Mouse (Mus musculus): ENCODE measurements around the gene Arf3. TPM values are rescaled to one million over a fixed set of nuclear protein-coding genes. Genes with fewer than 3 reads are reported as not detected.

The Arf3 gene
- polyA plus RNA-seq, 1 experiment from 2014 or later, result 22.8 TPM

DNA sequence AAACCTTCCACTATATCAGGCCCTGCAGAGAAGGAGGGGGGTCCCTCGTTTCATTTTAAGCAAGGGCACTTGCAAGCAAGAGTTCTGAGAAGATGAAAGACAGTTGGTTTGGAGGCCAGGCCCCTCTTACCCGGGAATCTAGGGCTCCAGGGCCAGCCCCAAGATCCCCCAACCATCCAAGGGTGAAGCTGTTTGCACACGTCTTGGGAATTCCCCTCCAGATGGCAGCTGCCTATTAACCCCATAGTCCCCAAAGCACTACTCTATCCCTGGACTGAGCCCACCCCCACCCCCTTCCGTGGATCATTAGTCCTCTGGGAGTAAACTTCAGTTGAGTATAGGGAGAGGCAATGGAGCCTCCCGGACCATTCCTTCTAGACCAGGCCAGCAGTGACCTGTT lies 12.5 kb upstream of the Arf3 start:
- no peak overlapping the region for H3K4me2 ChIP-seq
- WGBS (ENCODE audit: insufficient replicate concordance), result 3% methylated on average over 5 of the region's 5 CpGs
- H3K4me3 ChIP-seq (ENCODE audit: low read depth, low read length), result no peak overlapping the region

DNA sequence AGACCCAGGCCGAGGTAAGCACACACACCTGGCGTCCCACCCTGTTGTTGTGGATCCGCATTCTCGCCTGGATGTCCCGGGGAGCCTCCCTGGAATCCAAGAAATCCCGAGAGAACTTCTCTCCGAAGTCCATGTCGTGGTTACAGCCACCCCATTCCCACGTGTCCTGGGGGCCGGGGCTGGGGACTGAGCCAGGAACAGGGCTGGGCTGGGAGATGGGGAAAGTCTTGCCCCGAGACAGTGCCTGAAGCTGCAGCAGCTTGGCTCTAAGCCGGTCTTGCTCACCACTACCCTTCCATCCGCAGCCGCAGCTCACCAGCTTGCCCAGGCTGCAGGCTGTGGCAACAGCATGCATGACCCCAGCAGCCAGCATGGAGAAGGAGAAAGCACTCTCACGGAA lies 11.1 kb upstream of the Arf3 start:
- 4% methylated on average over 15 of the region's 15 CpGs for WGBS (ENCODE audit: insufficient replicate concordance)
- H3K9me3 ChIP-seq (replicated peaks; ENCODE audit: control insufficient read depth, low read length), result no peaks in the 10 kb centered on the region
- no peaks in the 10 kb centered on the region for H3K36me3 ChIP-seq (ENCODE audit: control insufficient read depth, insufficient read depth, low read length)
- H3K27ac ChIP-seq (ENCODE audit: low read depth, low read length), result no peak overlapping the region
- H3K4me2 ChIP-seq, result no peak overlapping the region; the same call in 1 of the 2 replicates
- no peak for ATAC-seq (replicated peaks; ENCODE audit: insufficient number of reproducible peaks, low FRiP score, low TSS enrichment)
- H3K9ac ChIP-seq (ENCODE audit: low read depth, low read length), result no peak overlapping the region
- H3K4me3 ChIP-seq (ENCODE audit: low read depth, low read length), result no peak overlapping the region
- H3K4me1 ChIP-seq (ENCODE audit: control insufficient read depth, insufficient read depth, low read length), result peaks cover 20% of the 10 kb centered on the region
- peaks cover 90% of the 10 kb centered on the region for H3K27me3 ChIP-seq (ENCODE audit: control insufficient read depth, insufficient read depth, low read length)

More for the DNA sequence above, 12.5 kb upstream of the Arf3 start:
- peaks cover 99% of the 10 kb centered on the region for H3K27me3 ChIP-seq (ENCODE audit: control insufficient read depth, insufficient read depth, low read length)
- no peaks in the 10 kb centered on the region for H3K36me3 ChIP-seq (ENCODE audit: control insufficient read depth, insufficient read depth, low read length)
- no peaks in the 10 kb centered on the region for H3K9me3 ChIP-seq (replicated peaks; ENCODE audit: control insufficient read depth, low read length)
- H3K9ac ChIP-seq (ENCODE audit: low read depth, low read length), result no peak overlapping the region
- peaks cover 23% of the 10 kb centered on the region for H3K4me1 ChIP-seq (ENCODE audit: control insufficient read depth, insufficient read depth, low read length)
- ATAC-seq (replicated peaks; ENCODE audit: insufficient number of reproducible peaks, low FRiP score, low TSS enrichment), result no peak
- no peak overlapping the region for H3K27ac ChIP-seq (ENCODE audit: low read depth, low read length)

- Histone ChIP-seq H3K4me2 (peak overlapping the region; percentile 75), H3K9me3 (replicated peaks; ENCODE audit: control insufficient read depth, low read length) (no peaks in the 10 kb centered on the region), H3K27ac (ENCODE audit: low read depth, low read length) (no peak overlapping the region), H3K36me3 (ENCODE audit: control insufficient read depth, insufficient read depth, low read length) (no peaks in the 10 kb centered on the region), H3K4me3 (ENCODE audit: low read depth, low read length) (peak overlapping the region; percentile 46), H3K4me1 (ENCODE audit: control insufficient read depth, insufficient read depth, low read length) (peaks cover 13% of the 10 kb centered on the region), H3K27me3 (ENCODE audit: control insufficient read depth, insufficient read depth, low read length) (peaks cover 85% of the 10 kb centered on the region), H3K9ac (ENCODE audit: low read depth, low read length) (peak overlapping the region; percentile 58)
- ATAC-seq (replicated peaks; ENCODE audit: insufficient number of reproducible peaks, low FRiP score, low TSS enrichment), result no peak
- WGBS (ENCODE audit: insufficient replicate concordance), result 2% methylated on average over 36 of the region's 36 CpGs
Measured at GRCm38 (mm10) chr15:98772511-98773211, 9.6 kb upstream of the Arf3 start.

DNA sequence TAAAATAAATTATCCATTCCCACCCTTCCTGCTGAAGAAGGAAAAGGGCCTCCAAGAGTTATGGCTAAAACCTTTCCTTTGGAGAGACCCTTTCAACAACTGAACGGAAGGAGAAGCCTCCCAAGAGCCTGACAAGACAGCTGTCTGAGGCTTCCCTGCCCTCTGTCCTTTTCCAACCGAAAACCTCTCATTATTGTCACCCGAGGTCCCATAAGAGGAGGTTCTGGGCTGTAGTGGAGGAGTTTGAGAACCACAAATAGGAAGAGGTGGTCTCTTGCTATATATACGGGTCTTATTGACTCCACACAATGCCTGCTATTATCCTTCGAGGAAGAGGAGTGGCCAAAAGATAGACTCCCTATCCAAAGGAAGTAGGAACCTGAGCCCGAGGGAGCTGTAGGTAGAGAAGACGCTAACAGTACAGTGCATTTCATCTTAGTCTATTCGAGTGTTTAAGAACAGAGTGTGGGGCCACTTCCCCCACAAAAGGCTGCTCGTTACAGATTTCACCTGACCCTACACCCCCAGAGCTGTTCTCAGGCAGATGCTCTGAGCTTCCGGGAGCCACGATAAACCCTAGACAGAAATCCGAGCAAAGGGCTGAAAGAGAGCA lies 8.9 kb upstream of the Arf3 start:
- Histone ChIP-seq H3K4me2 (peak overlapping the region; percentile 75), H3K9ac (ENCODE audit: low read depth, low read length) (peak overlapping the region; percentile 58), H3K27ac (ENCODE audit: low read depth, low read length) (no peak overlapping the region), H3K4me1 (ENCODE audit: control insufficient read depth, insufficient read depth, low read length) (peaks cover 13% of the 10 kb centered on the region), H3K4me3 (ENCODE audit: low read depth, low read length) (peak overlapping the region; percentile 46), H3K9me3 (replicated peaks; ENCODE audit: control insufficient read depth, low read length) (no peaks in the 10 kb centered on the region), H3K27me3 (ENCODE audit: control insufficient read depth, insufficient read depth, low read length) (peaks cover 77% of the 10 kb centered on the region), H3K36me3 (ENCODE audit: control insufficient read depth, insufficient read depth, low read length) (no peaks in the 10 kb centered on the region)
- ATAC-seq (replicated peaks; ENCODE audit: insufficient number of reproducible peaks, low FRiP score, low TSS enrichment), result no peak
- WGBS (ENCODE audit: insufficient replicate concordance), result 6% methylated on average over 12 of the region's 12 CpGs

DNA sequence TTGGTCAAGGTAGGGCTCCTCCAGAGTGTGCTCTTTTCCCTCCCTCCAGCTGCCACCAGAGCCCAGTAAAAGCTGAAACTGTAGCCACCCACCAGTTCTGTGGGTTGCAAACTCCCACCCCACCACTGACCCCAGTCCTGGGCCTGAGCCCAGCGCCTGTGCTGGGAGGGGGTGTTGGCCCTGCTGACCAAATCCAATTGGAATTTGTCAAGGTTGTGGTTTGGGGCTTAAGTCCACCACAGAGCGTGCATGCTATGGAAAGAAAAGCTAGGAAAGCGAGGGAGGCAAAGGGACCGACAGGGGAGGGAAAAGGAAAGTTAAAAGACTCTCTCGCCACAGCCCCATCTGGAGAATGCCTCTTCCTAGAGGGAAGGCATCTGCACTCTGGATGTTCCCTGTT lies 5.2 kb upstream of the Arf3 start:
- H3K36me3 ChIP-seq (ENCODE audit: control insufficient read depth, insufficient read depth, low read length), result no peaks in the 10 kb centered on the region
- H3K9me3 ChIP-seq (replicated peaks; ENCODE audit: control insufficient read depth, low read length), result no peaks in the 10 kb centered on the region
- WGBS (ENCODE audit: insufficient replicate concordance), result 18% methylated on average over 5 of the region's 5 CpGs
- ATAC-seq (replicated peaks; ENCODE audit: insufficient number of reproducible peaks, low FRiP score, low TSS enrichment), result no peak
- H3K4me1 ChIP-seq (ENCODE audit: control insufficient read depth, insufficient read depth, low read length), result peaks cover 6% of the 10 kb centered on the region; the same call in 1 of the 2 replicates
- no peak overlapping the region for H3K4me2 ChIP-seq
- peaks cover 54% of the 10 kb centered on the region for H3K27me3 ChIP-seq (ENCODE audit: control insufficient read depth, insufficient read depth, low read length)
- no peak overlapping the region for H3K27ac ChIP-seq (ENCODE audit: low read depth, low read length)
- H3K4me3 ChIP-seq (ENCODE audit: low read depth, low read length), result no peak overlapping the region
- no peak overlapping the region for H3K9ac ChIP-seq (ENCODE audit: low read depth, low read length)

- H3K4me3 ChIP-seq (ENCODE audit: low read depth, low read length), result no peak overlapping the region
- no peak for ATAC-seq (replicated peaks; ENCODE audit: insufficient number of reproducible peaks, low FRiP score, low TSS enrichment)
- 76% methylated on average over 4 of the region's 4 CpGs for WGBS (ENCODE audit: insufficient replicate concordance)
- H3K4me1 ChIP-seq (ENCODE audit: control insufficient read depth, insufficient read depth, low read length), result peaks cover 9% of the 10 kb centered on the region; the same call in 1 of the 2 replicates
- H3K9me3 ChIP-seq (replicated peaks; ENCODE audit: control insufficient read depth, low read length), result no peaks in the 10 kb centered on the region
- peaks cover 31% of the 10 kb centered on the region for H3K27me3 ChIP-seq (ENCODE audit: control insufficient read depth, insufficient read depth, low read length)
- H3K9ac ChIP-seq (ENCODE audit: low read depth, low read length), result no peak overlapping the region
- no peak overlapping the region for H3K27ac ChIP-seq (ENCODE audit: low read depth, low read length)
- H3K36me3 ChIP-seq (ENCODE audit: control insufficient read depth, insufficient read depth, low read length), result no peaks in the 10 kb centered on the region
- H3K4me2 ChIP-seq, result no peak overlapping the region
Measured at GRCm38 (mm10) chr15:98765929-98766328, 2.9 kb upstream of the Arf3 start.

DNA sequence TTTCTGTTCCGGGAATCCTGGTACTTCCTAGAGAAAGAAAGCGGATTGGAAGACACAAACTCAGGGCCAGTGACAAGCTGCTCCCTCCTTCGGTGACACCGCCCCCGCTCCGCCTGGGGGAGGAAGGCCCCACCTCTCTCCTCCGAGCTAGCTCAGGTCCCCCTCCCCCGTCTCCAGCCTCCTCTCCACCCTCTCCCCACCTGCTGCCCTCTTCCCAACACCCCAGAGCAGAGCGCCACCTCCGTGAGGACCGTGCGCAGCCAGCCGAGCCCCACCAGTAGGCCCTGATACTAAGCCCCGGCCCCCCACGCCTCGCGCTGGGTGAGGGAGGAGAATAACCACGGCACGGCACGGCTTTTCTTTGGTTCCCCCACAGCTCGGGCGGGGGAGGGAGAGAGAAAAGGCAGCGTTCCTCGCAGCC lies 803 bp downstream of the Arf3 start:
- peak overlapping the region; percentile 99 for H3K4me3 ChIP-seq (ENCODE audit: low read depth, low read length)
- peaks cover 4% of the 10 kb centered on the region; the same call in 1 of the 2 replicates for H3K36me3 ChIP-seq (ENCODE audit: control insufficient read depth, insufficient read depth, low read length)
- H3K27ac ChIP-seq (ENCODE audit: low read depth, low read length), result peak overlapping the region; percentile 74
- no peaks in the 10 kb centered on the region for H3K9me3 ChIP-seq (replicated peaks; ENCODE audit: control insufficient read depth, low read length)
- H3K4me1 ChIP-seq (ENCODE audit: control insufficient read depth, insufficient read depth, low read length), result peaks cover 10% of the 10 kb centered on the region; the same call in 1 of the 2 replicates
- WGBS (ENCODE audit: insufficient replicate concordance), result under 1% methylated on average over 21 of the region's 24 CpGs
- peaks cover 13% of the 10 kb centered on the region for H3K27me3 ChIP-seq (ENCODE audit: control insufficient read depth, insufficient read depth, low read length)
- peak; percentile 71 for ATAC-seq (replicated peaks; ENCODE audit: insufficient number of reproducible peaks, low FRiP score, low TSS enrichment)
- peak overlapping the region; percentile 93 for H3K4me2 ChIP-seq
- peak overlapping the region; percentile 86 for H3K9ac ChIP-seq (ENCODE audit: low read depth, low read length)

DNA sequence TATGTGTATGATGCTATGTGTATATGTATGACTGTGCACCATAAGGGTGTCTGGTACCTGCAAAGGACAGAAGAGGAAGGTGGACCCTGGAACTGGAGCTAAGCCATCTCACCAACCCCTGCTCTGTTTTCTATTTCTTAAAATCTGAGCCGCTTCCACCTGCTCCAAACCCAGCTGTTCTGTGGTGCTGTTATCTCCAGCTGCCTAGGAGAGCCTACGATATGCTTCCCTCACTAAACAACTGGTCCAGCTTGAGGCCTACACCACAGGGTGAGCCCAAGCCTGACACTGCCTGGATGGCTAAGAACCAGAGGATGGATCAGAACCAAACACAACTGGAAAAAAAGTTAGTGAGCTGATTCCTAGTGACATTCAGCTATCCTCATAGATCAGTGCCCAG lies 8.9 kb downstream of the Arf3 start:
- Histone ChIP-seq H3K27ac (ENCODE audit: low read depth, low read length) (no peak overlapping the region), H3K4me2 (no peak overlapping the region), H3K36me3 (ENCODE audit: control insufficient read depth, insufficient read depth, low read length) (peaks cover 12% of the 10 kb centered on the region; the same call in 1 of the 2 replicates), H3K9me3 (replicated peaks; ENCODE audit: control insufficient read depth, low read length) (no peaks in the 10 kb centered on the region), H3K9ac (ENCODE audit: low read depth, low read length) (no peak overlapping the region), H3K27me3 (ENCODE audit: control insufficient read depth, insufficient read depth, low read length) (no peaks in the 10 kb centered on the region), H3K4me3 (ENCODE audit: low read depth, low read length) (no peak overlapping the region), H3K4me1 (ENCODE audit: control insufficient read depth, insufficient read depth, low read length) (peaks cover 6% of the 10 kb centered on the region; the same call in 1 of the 2 replicates)
- WGBS (ENCODE audit: insufficient replicate concordance), result 65% methylated on average over 2 of the region's 2 CpGs
- no peak for ATAC-seq (replicated peaks; ENCODE audit: insufficient number of reproducible peaks, low FRiP score, low TSS enrichment)
